In genomic region chr7:96240661-96241060, GRCm38 (mm10) we compare ENCODE assay signal across 15 mouse cellular contexts.
DNase-seq lines count a peak whose midpoint lies in the region; ATAC-seq and TF ChIP-seq lines count a peak whose summit lies in the region.
"Had no signal": no experiment of that assay in that cellular context is flagged by ENCODE, and none has a peak within 500 bp of the region (broad histone marks: within the 10 kb centered on the region; RNA-seq: fewer than 3 reads in every experiment).

No protein-coding gene starts in this region.

- no peaks in the 10 kb centered on the region for H3K4me1 ChIP-seq in heart, embryonic 11.5 days (ENCODE audit: control insufficient read depth, insufficient read depth, low read length)

- 53% methylated on average over 2 of the region's 2 CpGs for WGBS in heart, embryonic 11.5 days (ENCODE audit: insufficient replicate concordance)

- ATAC-seq in heart, embryonic 11.5 days (replicated peaks; ENCODE audit: insufficient number of reproducible peaks, low FRiP score, low TSS enrichment): no peak

- H3K4me2 ChIP-seq in heart, embryonic 11.5 days: no peak overlapping the region
- H3K4me2 ChIP-seq: limb, embryonic 15.5 days; midbrain, embryonic 12.5 days; neural tube, embryonic 12.5 days had no signal

- H3K27me3 ChIP-seq in heart, embryonic 11.5 days (ENCODE audit: control insufficient read depth, insufficient read depth, low read length): no peaks in the 10 kb centered on the region
- H3K27me3 ChIP-seq: limb, embryonic 15.5 days; midbrain, embryonic 12.5 days; neural tube, embryonic 12.5 days had no signal

- no peak overlapping the region for H3K27ac ChIP-seq in heart, embryonic 11.5 days (ENCODE audit: low read depth, low read length)
- no peak overlapping the region for H3K27ac ChIP-seq in left cerebral cortex, adult 2 months
- H3K27ac ChIP-seq: heart, adult 2 months; limb, embryonic 15.5 days; midbrain, embryonic 12.5 days; neural tube, embryonic 12.5 days had no signal

- H3K36me3 ChIP-seq in heart, embryonic 11.5 days (ENCODE audit: control insufficient read depth, insufficient read depth, low read length): no peaks in the 10 kb centered on the region
- H3K36me3 ChIP-seq: limb, embryonic 15.5 days; midbrain, embryonic 12.5 days; neural tube, embryonic 12.5 days had no signal

- no peaks in the 10 kb centered on the region for H3K9me3 ChIP-seq in heart, embryonic 11.5 days (replicated peaks; ENCODE audit: control insufficient read depth, low read length)
- H3K9me3 ChIP-seq: limb, embryonic 15.5 days; midbrain, embryonic 12.5 days; neural tube, embryonic 12.5 days had no signal

- H3K4me3 ChIP-seq in heart, embryonic 11.5 days (ENCODE audit: low read depth, low read length): no peak overlapping the region
- no peak overlapping the region for H3K4me3 ChIP-seq in left cerebral cortex, adult 2 months
- H3K4me3 ChIP-seq: heart, adult 2 months; limb, embryonic 15.5 days; midbrain, embryonic 12.5 days; neural tube, embryonic 12.5 days had no signal

- TF ChIP-seq POLR2A in brain, embryonic 14.5 days (IDR thresholded peaks at IDR 0.05; ENCODE audit: borderline replicate concordance, extremely low read depth, insufficient read depth, insufficient read length, poor library complexity, severe bottlenecking): no peak

- TF ChIP-seq CTCF in left cerebral cortex, adult 2 months (IDR thresholded peaks at IDR 0.05): no peak
- no peak for TF ChIP-seq CTCF in brain, embryonic 14.5 days (IDR thresholded peaks at IDR 0.05; ENCODE audit: borderline replicate concordance, extremely low read depth, insufficient read depth, insufficient read length)

- no peak overlapping the region for H3K9ac ChIP-seq in heart, embryonic 11.5 days (ENCODE audit: low read depth, low read length)
- H3K9ac ChIP-seq: limb, embryonic 15.5 days; midbrain, embryonic 12.5 days; neural tube, embryonic 12.5 days had no signal

- intact Hi-C loops in left cerebral cortex, postnatal 4 days (cut with DNase I): no loop called here
- intact Hi-C loops in left cerebral cortex, adult 2 months (cut with DNase I): no loop called here
- intact Hi-C loops in left cerebral cortex, postnatal 14 days (cut with DNase I): no loop called here

- peak; percentile 29 for DNase-seq in adrenal gland, postnatal 14 days
- DNase-seq in adrenal gland, adult 8-10 months: no peak
- DNase-seq in heart, adult 8-10 months (ENCODE audit: low spot score): peak; percentile 12
- DNase-seq in left cerebral cortex, postnatal 4 days: peak; percentile 32
- DNase-seq in left cerebral cortex, adult 2 months (ENCODE audit: extremely low spot score in 1 of 2, low spot score in 2 of 2): no peak
- peak; percentile 44 for DNase-seq in brain, embryonic 14.5 days (ENCODE audit: low read depth)
- no peak for DNase-seq in left cerebral cortex, postnatal 14 days (ENCODE audit: low spot score in 2 of 2)
- DNase-seq: cerebellum, adult 18-20 months; kidney, postnatal 36 days; layer of hippocampus, postnatal 36 days had no signal

Comparison
In these comparisons a context has a peak if more than half of its experiments do, and no peak if none do; other contexts are left out.
1. DNase-seq: peak in adrenal gland, postnatal 14 days (single experiment), heart, adult 8-10 months (single experiment), left cerebral cortex, postnatal 4 days (single experiment) and brain, embryonic 14.5 days (single experiment); none in adrenal gland, adult 8-10 months (single experiment), left cerebral cortex, adult 2 months (0 of 2) and left cerebral cortex, postnatal 14 days (0 of 2).